Mouse (Mus musculus) kidney, adult 9 months (tissue): Measurements from ENCODE around the gene Gm2000.
"Not testable (repeated sequence)": the region's sequence is repeated elsewhere in the genome, so short reads cannot be mapped to it uniquely, and the experiment has no call there.

Experiments used
- DNase-seq: peaks from one replicate; pipeline ENCODE4 v3.0.0; 2022

Gene Gm2000

GRCm38 (mm10) chr1:156365740-156366139 lies at the start of gene Gm2000:
Gm2000 (plus strand) TSS chr1:156366040.
- no peak for DNase-seq

GRCm38 (mm10) chr1:156323126-156323525 lies 42.7 kb upstream of the Gm2000 start:
- no peak for DNase-seq

- DNase-seq, result no peak
Observed at GRCm38 (mm10) chr1:156340847-156341246, 25.0 kb upstream of the Gm2000 start.

GRCm38 (mm10) chr1:156344433-156344832 lies 21.4 kb upstream of the Gm2000 start:
- no peak for DNase-seq

- no peak for DNase-seq
Observed at GRCm38 (mm10) chr1:156345633-156346032, 20.2 kb upstream of the Gm2000 start.

GRCm38 (mm10) chr1:156349031-156349430 lies 16.8 kb upstream of the Gm2000 start:
- DNase-seq, result no peak

GRCm38 (mm10) chr1:156350441-156350840 lies 15.4 kb upstream of the Gm2000 start:
- DNase-seq, result no peak

GRCm38 (mm10) chr1:156352466-156352865 lies 13.4 kb upstream of the Gm2000 start:
- DNase-seq, result peak; percentile 79

GRCm38 (mm10) chr1:156381217-156381616 lies 15.4 kb downstream of the Gm2000 start:
- DNase-seq, result no peak

- DNase-seq, result no peak
Observed at GRCm38 (mm10) chr1:156386232-156386631, 20.4 kb downstream of the Gm2000 start.

- DNase-seq, result no peak
Observed at GRCm38 (mm10) chr1:156386880-156387279, 21.0 kb downstream of the Gm2000 start.

- DNase-seq, result no peak
Observed at GRCm38 (mm10) chr1:156393148-156393547, 27.3 kb downstream of the Gm2000 start.

GRCm38 (mm10) chr1:156400159-156400558 lies 34.3 kb downstream of the Gm2000 start:
- DNase-seq, result not testable (repeated sequence)

- peak; percentile 70 for DNase-seq
Observed at GRCm38 (mm10) chr1:156402491-156402890, 36.7 kb downstream of the Gm2000 start.

- no peak for DNase-seq
Observed at GRCm38 (mm10) chr1:156403251-156403650, 37.4 kb downstream of the Gm2000 start.

- no peak for DNase-seq
Observed at GRCm38 (mm10) chr1:156408004-156408403, 42.2 kb downstream of the Gm2000 start.

GRCm38 (mm10) chr1:156408521-156408920 lies 42.7 kb downstream of the Gm2000 start:
- DNase-seq, result no peak
